Mouse (Mus musculus): ENCODE results near the gene Fuom. TPM values are rescaled to one million over a fixed set of nuclear protein-coding genes. Genes with fewer than 3 reads are reported as not detected.

Gene Fuom
- polyA plus RNA-seq, 1 experiment from 2014 or later = 107 TPM

GRCm38 (mm10) chr7:140098466-140098865 is 3.8 kb downstream of the Fuom start:
- Histone ChIP-seq H3K27me3 (no peaks in the 10 kb centered on the region), H3K4me3 (no peak overlapping the region), H3K36me3 (no peaks in the 10 kb centered on the region), H3K9me3 (replicated peaks) (no peaks in the 10 kb centered on the region), H3K4me2 (no peak overlapping the region), H3K27ac (no peak overlapping the region), H3K4me1 (replicated peaks) (peaks cover 29% of the 10 kb centered on the region), H3K9ac (no peak overlapping the region)
- no peak for ATAC-seq (replicated peaks; ENCODE audit: insufficient number of reproducible peaks, insufficient read depth, low FRiP score, low read depth)
- 60% methylated on average over 1 of the region's 1 CpGs for WGBS

GRCm38 (mm10) chr7:140096055-140096454 is 6.2 kb downstream of the Fuom start:
- Histone ChIP-seq H3K4me2 (no peak overlapping the region), H3K27ac (no peak overlapping the region), H3K4me3 (no peak overlapping the region), H3K9ac (no peak overlapping the region), H3K27me3 (no peaks in the 10 kb centered on the region), H3K4me1 (replicated peaks) (peaks cover 17% of the 10 kb centered on the region), H3K36me3 (no peaks in the 10 kb centered on the region), H3K9me3 (replicated peaks) (no peaks in the 10 kb centered on the region)
- ATAC-seq (replicated peaks; ENCODE audit: insufficient number of reproducible peaks, insufficient read depth, low FRiP score, low read depth) = no peak

- Histone ChIP-seq H3K27ac (no peak overlapping the region), H3K4me1 (replicated peaks) (peaks cover 12% of the 10 kb centered on the region), H3K4me2 (no peak overlapping the region), H3K27me3 (no peaks in the 10 kb centered on the region), H3K9ac (no peak overlapping the region), H3K36me3 (no peaks in the 10 kb centered on the region), H3K4me3 (no peak overlapping the region), H3K9me3 (replicated peaks) (no peaks in the 10 kb centered on the region)
- ATAC-seq (replicated peaks; ENCODE audit: insufficient number of reproducible peaks, insufficient read depth, low FRiP score, low read depth) = no peak
- 29% methylated on average over 1 of the region's 1 CpGs for whole genome bisulfite sequencing
Measured at GRCm38 (mm10) chr7:140095556-140095955, 6.7 kb downstream of the Fuom start.

DNA sequence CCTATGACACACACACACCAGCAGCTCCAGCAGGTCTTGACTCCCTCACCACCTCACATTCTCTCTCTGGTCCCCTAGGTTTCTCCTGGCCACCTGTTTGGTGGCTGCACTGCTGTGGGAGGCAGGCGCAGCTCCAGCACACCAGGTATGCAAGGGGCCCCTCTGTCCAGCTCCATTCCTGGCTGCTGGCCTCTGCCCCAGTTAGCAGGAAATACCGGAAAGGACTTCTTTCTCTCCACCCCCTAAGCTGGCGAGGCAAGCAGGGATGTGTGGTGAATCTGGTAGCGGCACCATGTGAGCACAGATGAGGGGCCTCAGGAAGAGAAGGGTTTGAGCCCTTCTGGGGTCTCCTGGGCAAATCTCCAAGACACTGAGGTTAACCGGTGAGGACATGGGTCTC is 7.3 kb downstream of the Fuom start:
- Histone ChIP-seq H3K4me1 (replicated peaks) (peaks cover 12% of the 10 kb centered on the region), H3K36me3 (no peaks in the 10 kb centered on the region), H3K27me3 (no peaks in the 10 kb centered on the region), H3K9me3 (replicated peaks) (no peaks in the 10 kb centered on the region), H3K4me3 (no peak overlapping the region), H3K9ac (no peak overlapping the region), H3K4me2 (no peak overlapping the region), H3K27ac (no peak overlapping the region)
- WGBS = 38% methylated on average over 5 of the region's 5 CpGs
- ATAC-seq (replicated peaks; ENCODE audit: insufficient number of reproducible peaks, insufficient read depth, low FRiP score, low read depth) = 0 out of 2 replicates have a peak, but pooled peaks have one; percentile 37

DNA sequence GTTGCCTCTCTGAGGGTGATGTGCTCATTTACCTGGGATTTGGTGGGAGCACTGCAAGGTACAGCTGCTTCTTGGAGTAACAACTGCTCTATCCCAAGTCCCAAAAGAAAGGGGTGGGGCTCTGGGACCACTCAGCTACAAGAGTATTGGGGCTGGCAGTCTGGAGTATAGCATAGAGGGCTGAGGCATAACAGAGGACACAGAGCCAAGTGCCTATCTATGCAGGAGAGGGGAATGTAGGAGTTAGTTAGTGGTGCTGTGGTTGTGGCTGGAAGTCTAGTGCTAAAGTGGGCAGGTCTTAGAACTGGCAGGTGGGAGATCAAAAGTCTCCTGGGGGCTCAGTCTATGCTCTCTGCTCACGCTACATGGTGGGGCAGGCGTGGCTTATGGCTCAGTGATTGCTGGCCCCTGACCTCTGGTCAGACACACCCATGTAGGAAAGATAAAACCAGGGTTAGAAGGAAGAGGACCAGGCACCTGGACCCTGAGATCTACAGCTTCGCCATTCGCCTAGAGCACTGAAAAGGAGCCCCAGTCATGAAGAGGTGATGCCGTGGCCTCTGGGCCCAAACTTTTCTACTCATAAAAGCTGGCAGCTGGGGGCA is 9.2 kb downstream of the Fuom start, which contains the start of gene Prap1:
Gene Prap1, plus strand, starts transcription at position 472 of the 605 bp plus-strand sequence.
- WGBS = 75% methylated on average over 5 of the region's 5 CpGs

DNA sequence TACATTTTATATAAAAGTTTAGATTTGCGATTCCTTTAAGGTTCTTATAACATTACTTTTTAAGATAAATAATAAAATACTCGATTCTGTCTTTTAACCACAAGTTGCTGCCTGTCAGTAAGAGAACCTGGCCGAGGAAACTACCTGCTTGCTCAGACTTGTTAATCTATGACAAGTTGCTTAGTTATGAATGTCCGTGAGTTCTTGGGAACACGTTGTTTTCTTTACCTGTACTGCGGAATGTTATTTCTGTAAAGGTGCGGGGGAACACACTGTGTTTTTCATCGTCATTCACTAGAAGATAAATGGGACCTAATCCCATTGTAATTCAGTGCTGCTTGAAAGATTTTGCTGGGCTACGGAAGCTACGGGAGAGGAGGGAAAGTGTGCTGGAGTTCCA is 11.6 kb downstream of the Fuom start:
- whole genome bisulfite sequencing = 73% methylated on average over 10 of the region's 10 CpGs
- no peaks in the 10 kb centered on the region for H3K36me3 ChIP-seq
- no peaks in the 10 kb centered on the region for H3K9me3 ChIP-seq (replicated peaks)
- no peak overlapping the region for H3K27ac ChIP-seq
- no peaks in the 10 kb centered on the region for H3K27me3 ChIP-seq
- H3K4me1 ChIP-seq (replicated peaks) = peaks cover 11% of the 10 kb centered on the region
- H3K4me2 ChIP-seq = no peak overlapping the region
- H3K4me3 ChIP-seq = no peak overlapping the region
- no peak for ATAC-seq (replicated peaks; ENCODE audit: insufficient number of reproducible peaks, insufficient read depth, low FRiP score, low read depth)
- no peak overlapping the region for H3K9ac ChIP-seq

More for the DNA sequence above, 9.2 kb downstream of the Fuom start, which contains the start of gene Prap1:
- Histone ChIP-seq H3K4me2 (no peak within 1 kb of the TSS), H3K27ac (no peak within 1 kb of the TSS), H3K9me3 (replicated peaks) (no peaks in the 10 kb centered on the region), H3K9ac (no peak within 1 kb of the TSS), H3K36me3 (no peaks in the 10 kb centered on the region), H3K27me3 (no peaks in the 10 kb centered on the region), H3K4me1 (replicated peaks) (peaks cover 12% of the 10 kb centered on the region), H3K4me3 (no peak within 1 kb of the TSS)
- ATAC-seq (replicated peaks; ENCODE audit: insufficient number of reproducible peaks, insufficient read depth, low FRiP score, low read depth) = no peak

DNA sequence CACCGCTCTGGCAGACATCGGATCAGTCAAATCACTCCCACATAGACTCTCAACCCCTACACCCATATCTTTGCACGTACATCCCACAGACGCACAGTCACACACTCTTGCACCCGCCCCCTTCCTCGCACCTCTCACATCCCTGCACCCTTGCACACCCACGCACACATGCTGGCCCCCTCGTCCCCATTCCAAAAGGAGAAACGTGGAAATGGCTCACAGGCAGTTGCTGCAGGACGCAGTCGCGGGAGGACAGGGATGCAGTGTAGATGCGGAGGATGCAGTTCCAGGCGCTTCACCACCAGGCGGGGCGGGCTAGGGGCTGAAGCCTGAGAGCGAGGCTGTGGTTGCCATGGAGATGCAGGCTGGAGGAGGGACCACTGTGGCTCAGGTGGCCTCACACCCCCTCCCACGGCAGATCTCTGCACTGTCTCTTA is 20.0 kb downstream of the Fuom start, which contains the start of gene Caly:
Gene Caly, minus strand, starts transcription at position 307 of the 437 bp plus-strand sequence.
- Histone ChIP-seq H3K4me3 (no peak within 1 kb of the TSS), H3K4me1 (replicated peaks) (peaks cover 2% of the 10 kb centered on the region; the same call in 1 of the 2 replicates), H3K36me3 (no peaks in the 10 kb centered on the region), H3K27me3 (peaks cover 57% of the 10 kb centered on the region), H3K27ac (no peak within 1 kb of the TSS), H3K4me2 (no peak within 1 kb of the TSS), H3K9me3 (replicated peaks) (no peaks in the 10 kb centered on the region), H3K9ac (no peak within 1 kb of the TSS)
- WGBS = 7% methylated on average over 18 of the region's 18 CpGs
- no peak for ATAC-seq (replicated peaks; ENCODE audit: insufficient number of reproducible peaks, insufficient read depth, low FRiP score, low read depth)

DNA sequence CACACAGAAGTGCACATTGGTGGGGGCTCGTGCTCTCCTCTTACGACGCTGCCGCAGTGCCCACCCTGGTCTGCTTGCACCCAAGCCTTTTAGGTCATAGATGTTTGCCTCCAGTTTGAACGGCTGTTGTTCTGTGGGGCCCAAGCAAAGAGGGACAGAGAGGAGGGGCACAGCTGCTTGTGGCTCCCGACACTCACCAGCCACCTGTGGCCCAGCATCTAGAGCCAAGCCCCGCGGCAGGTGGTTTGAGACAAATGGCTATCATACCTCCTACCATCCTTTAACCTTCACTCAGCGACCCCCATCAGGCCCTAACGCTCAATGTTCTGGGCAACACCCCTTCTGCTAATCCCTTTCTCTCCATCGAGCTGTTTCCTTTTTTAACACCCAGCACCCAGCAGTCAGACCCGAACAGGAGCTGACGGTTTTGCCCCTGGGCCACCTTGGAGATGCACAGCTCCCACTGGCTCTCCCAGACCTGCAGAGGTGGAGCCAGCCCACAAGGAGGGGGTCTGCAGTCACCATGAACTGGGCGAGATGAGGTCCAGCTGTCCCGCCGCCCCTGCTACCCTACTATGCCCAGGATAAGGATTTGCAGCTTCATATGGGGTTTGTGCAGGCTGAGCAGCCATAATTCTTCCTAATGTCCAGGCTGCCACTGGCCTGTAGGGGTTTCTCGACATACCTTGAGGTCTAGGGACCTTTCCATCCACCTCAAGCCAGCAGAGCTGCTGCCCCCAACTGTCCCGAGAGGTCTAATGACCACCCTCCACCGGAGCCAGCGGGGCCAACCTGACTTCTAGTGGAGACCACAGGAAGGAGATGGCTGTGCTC is 20.6 kb downstream of the Fuom start:
- Histone ChIP-seq H3K27me3 (peaks cover 57% of the 10 kb centered on the region), H3K4me2 (no peak overlapping the region), H3K4me1 (replicated peaks) (peaks cover 2% of the 10 kb centered on the region; the same call in 1 of the 2 replicates), H3K36me3 (no peaks in the 10 kb centered on the region), H3K27ac (no peak overlapping the region), H3K9me3 (replicated peaks) (no peaks in the 10 kb centered on the region), H3K4me3 (no peak overlapping the region), H3K9ac (no peak overlapping the region)
- ATAC-seq (replicated peaks; ENCODE audit: insufficient number of reproducible peaks, insufficient read depth, low FRiP score, low read depth) = no peak
- 18% methylated on average over 20 of the region's 20 CpGs for WGBS

DNA sequence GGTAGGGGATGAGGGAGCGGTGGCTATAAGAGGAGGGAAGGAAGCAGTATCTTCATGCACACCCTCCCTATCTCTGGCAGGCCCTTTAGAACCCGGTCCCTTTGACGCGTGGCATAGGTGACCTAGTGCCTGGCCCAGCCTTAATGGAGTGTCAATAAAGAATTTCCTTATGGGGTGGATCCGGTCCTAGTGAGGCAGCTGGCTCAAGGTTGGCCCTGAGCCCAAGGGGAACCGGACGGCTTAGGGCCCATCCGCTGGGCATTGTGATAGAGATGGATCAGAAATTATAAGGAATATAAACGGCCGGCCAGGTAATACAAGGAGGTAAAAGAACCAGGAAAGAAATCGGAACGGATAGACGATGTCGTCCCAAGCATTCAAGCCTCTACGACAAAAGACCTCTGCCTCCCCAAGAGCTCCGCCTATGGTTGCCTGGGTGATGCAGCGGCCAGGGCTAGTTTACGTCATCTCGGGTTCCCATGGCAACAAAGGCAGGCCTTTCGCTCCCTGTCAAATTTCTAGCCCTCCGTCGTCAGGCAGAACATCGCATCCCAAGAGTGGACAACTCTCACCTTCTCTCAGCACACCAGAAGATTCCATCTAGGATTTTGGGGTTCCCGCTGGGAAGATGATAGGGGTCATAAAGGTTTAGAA is 21.6 kb downstream of the Fuom start:
- Histone ChIP-seq H3K4me1 (replicated peaks) (peaks cover 2% of the 10 kb centered on the region; the same call in 1 of the 2 replicates), H3K9ac (no peak overlapping the region), H3K36me3 (no peaks in the 10 kb centered on the region), H3K27ac (no peak overlapping the region), H3K4me2 (peak overlapping the region; percentile 39), H3K27me3 (peaks cover 57% of the 10 kb centered on the region), H3K9me3 (replicated peaks) (no peaks in the 10 kb centered on the region), H3K4me3 (peak overlapping the region; percentile 0; the same call in 1 of the 2 replicates)
- 4% methylated on average over 24 of the region's 24 CpGs for WGBS
- no peak for ATAC-seq (replicated peaks; ENCODE audit: insufficient number of reproducible peaks, insufficient read depth, low FRiP score, low read depth)

- no peak for ATAC-seq (replicated peaks; ENCODE audit: insufficient number of reproducible peaks, insufficient read depth, low FRiP score, low read depth)
- Histone ChIP-seq H3K4me1 (replicated peaks) (peaks cover 2% of the 10 kb centered on the region; the same call in 1 of the 2 replicates), H3K27me3 (peaks cover 49% of the 10 kb centered on the region), H3K4me3 (no peak overlapping the region), H3K36me3 (no peaks in the 10 kb centered on the region), H3K4me2 (no peak overlapping the region), H3K9me3 (replicated peaks) (no peaks in the 10 kb centered on the region), H3K9ac (no peak overlapping the region), H3K27ac (no peak overlapping the region)
- WGBS = under 1% methylated on average over 5 of the region's 5 CpGs
Measured at GRCm38 (mm10) chr7:140078711-140079110, 23.5 kb downstream of the Fuom start.

GRCm38 (mm10) chr7:140077698-140078097 is 24.5 kb downstream of the Fuom start:
- no peak overlapping the region for H3K4me3 ChIP-seq
- H3K9ac ChIP-seq = no peak overlapping the region
- no peak for ATAC-seq (replicated peaks; ENCODE audit: insufficient number of reproducible peaks, insufficient read depth, low FRiP score, low read depth)
- no peaks in the 10 kb centered on the region for H3K9me3 ChIP-seq (replicated peaks)
- H3K27ac ChIP-seq = no peak overlapping the region
- 65% methylated on average over 6 of the region's 6 CpGs for WGBS
- no peak overlapping the region for H3K4me2 ChIP-seq
- peaks cover 2% of the 10 kb centered on the region; the same call in 1 of the 2 replicates for H3K4me1 ChIP-seq (replicated peaks)
- H3K27me3 ChIP-seq = peaks cover 47% of the 10 kb centered on the region
- no peaks in the 10 kb centered on the region for H3K36me3 ChIP-seq
